Mouse (Mus musculus): ENCODE data around the gene L1td1.

DNA sequence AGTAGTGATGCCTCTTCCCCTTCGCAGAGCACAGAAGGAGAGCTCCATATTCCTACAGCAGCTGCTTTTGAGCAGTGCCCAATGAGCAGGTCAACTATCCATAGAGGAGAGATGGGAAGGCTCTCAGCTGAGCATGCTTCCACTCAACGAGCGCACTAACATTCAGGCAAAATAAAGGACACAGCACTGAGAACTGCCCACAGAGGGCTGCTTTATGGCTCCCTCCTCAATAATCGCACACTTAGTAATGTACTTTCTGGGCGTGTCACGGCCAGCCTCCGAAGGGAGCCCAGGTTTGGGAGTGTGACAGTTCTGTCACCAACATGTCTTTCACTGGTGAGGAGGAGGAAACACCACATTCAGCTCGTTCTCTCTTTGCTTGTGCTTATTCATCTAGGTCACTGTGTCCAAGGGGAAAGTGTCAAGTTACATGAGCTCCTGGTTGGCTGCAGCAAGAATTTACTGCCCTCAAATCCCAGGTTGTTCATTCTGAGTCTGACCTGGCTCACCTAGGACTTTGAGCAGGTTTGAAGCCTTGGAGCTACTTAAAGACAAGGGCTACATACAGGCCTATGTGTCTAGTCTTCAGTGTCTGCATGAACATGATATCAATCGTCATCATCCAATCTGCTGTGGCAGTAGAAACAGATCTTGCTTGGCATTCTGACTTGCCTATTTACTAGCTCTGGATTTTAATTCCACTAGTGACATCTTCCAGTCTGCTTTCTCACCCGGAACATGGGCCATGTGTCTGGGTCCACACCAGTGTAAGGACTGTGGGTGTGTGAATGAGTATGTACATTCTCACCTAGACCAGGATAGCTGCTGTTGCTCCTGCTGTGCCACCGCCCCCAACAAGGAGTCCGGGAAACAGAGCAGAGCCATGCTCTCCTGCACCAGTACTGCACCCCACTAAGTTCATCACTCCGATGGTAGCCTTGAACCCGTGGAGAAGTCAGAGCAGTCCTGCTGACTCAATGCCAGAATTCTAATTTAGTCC is 40.9 kb downstream of the L1td1 start:
- TF ChIP-seq CTCF (IDR thresholded peaks at IDR 0.05; ENCODE audit: borderline replicate concordance, control insufficient read depth, extremely low read depth, insufficient read depth, low read length, poor library complexity) (no peak), POLR2A (IDR thresholded peaks at IDR 0.05; ENCODE audit: control insufficient read depth, extremely low read depth, insufficient read depth, low read length, poor library complexity) (no peak)
